Mouse (Mus musculus): ENCODE measurements at regions not wholly inside any gene's neighbourhood (a gene's known extent, or its start where the extent isn't known, plus 50 kb on each side); places are given as distances from the start of the nearest gene placed in this dataset.
"Not testable (repeated sequence)": the region's sequence is repeated elsewhere in the genome, so short reads cannot be mapped to it uniquely, and the experiment has no call there.

GRCm38 (mm10) chr12:27916401-27916920 lies 574.1 kb upstream of the Sox11 start:
- Histone ChIP-seq H3K4me3 (ENCODE audit: insufficient read depth, low read depth, low read length) (no peak overlapping the region), H3K4me1 (ENCODE audit: control insufficient read depth, insufficient read depth, low read length) (no peaks in the 10 kb centered on the region), H3K27ac (ENCODE audit: insufficient read depth, low read depth, low read length) (no peak overlapping the region)
- 82% methylated on average over 3 of the region's 3 CpGs for WGBS
- TF ChIP-seq CTCF (IDR thresholded peaks at IDR 0.05; ENCODE audit: insufficient read depth, low read depth, low read length) (no peak), POLR2A (IDR thresholded peaks at IDR 0.05; ENCODE audit: insufficient read depth, low read depth, low read length) (no peak)

- no peak overlapping the region for H3K27ac ChIP-seq (ENCODE audit: insufficient read depth, low read depth, low read length)
These were observed 567.2 kb upstream of the Sox11 start for GRCm38 (mm10) chr12:27909417-27910100.

GRCm38 (mm10) chr12:27896682-27897081 lies 554.3 kb upstream of the Sox11 start:
- not testable (repeated sequence) for H3K4me3 ChIP-seq (ENCODE audit: insufficient read depth, low read depth, low read length); H3K4me1 ChIP-seq (ENCODE audit: control insufficient read depth, insufficient read depth, low read length); H3K27ac ChIP-seq (ENCODE audit: insufficient read depth, low read depth, low read length)

More at GRCm38 (mm10) chr12:27909417-27910100, 567.2 kb upstream of the Sox11 start:
- TF ChIP-seq CTCF (IDR thresholded peaks at IDR 0.05; ENCODE audit: insufficient read depth, low read depth, low read length) (no peak), POLR2A (IDR thresholded peaks at IDR 0.05; ENCODE audit: insufficient read depth, low read depth, low read length) (no peak)
- 55% methylated on average over 5 of the region's 5 CpGs for WGBS
- H3K4me1 ChIP-seq (ENCODE audit: control insufficient read depth, insufficient read depth, low read length) = no peaks in the 10 kb centered on the region
- H3K4me3 ChIP-seq (ENCODE audit: insufficient read depth, low read depth, low read length) = no peak overlapping the region

- Histone ChIP-seq H3K4me3 (ENCODE audit: insufficient read depth, low read depth, low read length) (no peak overlapping the region), H3K4me1 (ENCODE audit: control insufficient read depth, insufficient read depth, low read length) (no peaks in the 10 kb centered on the region), H3K27ac (ENCODE audit: insufficient read depth, low read depth, low read length) (no peak overlapping the region)
- WGBS = 71% methylated on average over 4 of the region's 4 CpGs
- TF ChIP-seq CTCF (IDR thresholded peaks at IDR 0.05; ENCODE audit: insufficient read depth, low read depth, low read length) (no peak), POLR2A (IDR thresholded peaks at IDR 0.05; ENCODE audit: insufficient read depth, low read depth, low read length) (no peak)
These were observed 539.3 kb upstream of the Sox11 start for GRCm38 (mm10) chr12:27881720-27882119.

- 71% methylated on average over 1 of the region's 1 CpGs for WGBS
- Histone ChIP-seq H3K4me1 (ENCODE audit: control insufficient read depth, insufficient read depth, low read length) (no peaks in the 10 kb centered on the region), H3K4me3 (ENCODE audit: insufficient read depth, low read depth, low read length) (no peak overlapping the region), H3K27ac (ENCODE audit: insufficient read depth, low read depth, low read length) (no peak overlapping the region)
- TF ChIP-seq CTCF (IDR thresholded peaks at IDR 0.05; ENCODE audit: insufficient read depth, low read depth, low read length) = no peak
- TF ChIP-seq POLR2A (IDR thresholded peaks at IDR 0.05; ENCODE audit: insufficient read depth, low read depth, low read length) = no peak
These were observed 524.0 kb upstream of the Sox11 start for GRCm38 (mm10) chr12:27866421-27866820.

GRCm38 (mm10) chr12:27849537-27849936 lies 507.2 kb upstream of the Sox11 start:
- H3K4me3 ChIP-seq (ENCODE audit: insufficient read depth, low read depth, low read length) = no peak overlapping the region
- no peak overlapping the region for H3K27ac ChIP-seq (ENCODE audit: insufficient read depth, low read depth, low read length)
- WGBS = 94% methylated on average over 3 of the region's 3 CpGs
- TF ChIP-seq CTCF (IDR thresholded peaks at IDR 0.05; ENCODE audit: insufficient read depth, low read depth, low read length) (no peak), POLR2A (IDR thresholded peaks at IDR 0.05; ENCODE audit: insufficient read depth, low read depth, low read length) (no peak)
- H3K4me1 ChIP-seq (ENCODE audit: control insufficient read depth, insufficient read depth, low read length) = no peaks in the 10 kb centered on the region

GRCm38 (mm10) chr12:27849099-27849498 lies 506.7 kb upstream of the Sox11 start:
- WGBS = 84% methylated on average over 3 of the region's 3 CpGs
- TF ChIP-seq CTCF (IDR thresholded peaks at IDR 0.05; ENCODE audit: insufficient read depth, low read depth, low read length) = no peak
- no peak for TF ChIP-seq POLR2A (IDR thresholded peaks at IDR 0.05; ENCODE audit: insufficient read depth, low read depth, low read length)
- Histone ChIP-seq H3K4me1 (ENCODE audit: control insufficient read depth, insufficient read depth, low read length) (no peaks in the 10 kb centered on the region), H3K27ac (ENCODE audit: insufficient read depth, low read depth, low read length) (no peak overlapping the region), H3K4me3 (ENCODE audit: insufficient read depth, low read depth, low read length) (no peak overlapping the region)

GRCm38 (mm10) chr12:27848141-27848540 lies 505.8 kb upstream of the Sox11 start:
- WGBS = 86% methylated on average over 5 of the region's 5 CpGs
- Histone ChIP-seq H3K4me1 (ENCODE audit: control insufficient read depth, insufficient read depth, low read length) (no peaks in the 10 kb centered on the region), H3K27ac (ENCODE audit: insufficient read depth, low read depth, low read length) (no peak overlapping the region), H3K4me3 (ENCODE audit: insufficient read depth, low read depth, low read length) (no peak overlapping the region)
- TF ChIP-seq POLR2A (IDR thresholded peaks at IDR 0.05; ENCODE audit: insufficient read depth, low read depth, low read length) (no peak), CTCF (IDR thresholded peaks at IDR 0.05; ENCODE audit: insufficient read depth, low read depth, low read length) (no peak)

- no peak overlapping the region for H3K4me3 ChIP-seq (ENCODE audit: insufficient read depth, low read depth, low read length)
- H3K4me1 ChIP-seq (ENCODE audit: control insufficient read depth, insufficient read depth, low read length) = no peaks in the 10 kb centered on the region
- H3K27ac ChIP-seq (ENCODE audit: insufficient read depth, low read depth, low read length) = no peak overlapping the region
- 84% methylated on average over 10 of the region's 10 CpGs for WGBS
- TF ChIP-seq CTCF (IDR thresholded peaks at IDR 0.05; ENCODE audit: insufficient read depth, low read depth, low read length) = no peak
- TF ChIP-seq POLR2A (IDR thresholded peaks at IDR 0.05; ENCODE audit: insufficient read depth, low read depth, low read length) = no peak
These were observed 505.0 kb upstream of the Sox11 start for GRCm38 (mm10) chr12:27847397-27847796.

GRCm38 (mm10) chr12:27844958-27845357 lies 502.6 kb upstream of the Sox11 start:
- Histone ChIP-seq H3K27ac (ENCODE audit: insufficient read depth, low read depth, low read length) (no peak overlapping the region), H3K4me3 (ENCODE audit: insufficient read depth, low read depth, low read length) (no peak overlapping the region)
- TF ChIP-seq POLR2A (IDR thresholded peaks at IDR 0.05; ENCODE audit: insufficient read depth, low read depth, low read length) (no peak), CTCF (IDR thresholded peaks at IDR 0.05; ENCODE audit: insufficient read depth, low read depth, low read length) (no peak)

More at GRCm38 (mm10) chr12:27844958-27845357, 502.6 kb upstream of the Sox11 start:
- H3K4me1 ChIP-seq (ENCODE audit: control insufficient read depth, insufficient read depth, low read length) = no peaks in the 10 kb centered on the region

Data from olfactory bulb, adult 2 months (tissue).